Mouse (Mus musculus) G1E (cell line): ENCODE measurements around the gene Stat4. TPM values are rescaled to one million over a fixed set of nuclear protein-coding genes. Genes with fewer than 3 reads are reported as not detected.
A peak's percentile ranks its signal among the peaks of the same experiment; 100 is the strongest.

ENCODE experiments used
- ATAC-seq: 2 replicates; pipeline ENCODE4 v1.8.0; 2016; ENCODE audit warnings: mild to moderate bottlenecking; ENCODE audit not compliant: insufficient number of reproducible peaks, poor library complexity, low FRiP score, severe bottlenecking; ENCODE audit errors: extremely low read depth
- DNase-seq: peaks from one replicate; pipeline ENCODE4 v3.0.0; 2012; ENCODE audit warnings: low spot score
- H3K27me3 ChIP-seq: 2 replicates; pipeline ENCODE4 v1.6.1; 2012; ENCODE audit warnings: mild to moderate bottlenecking, low read length, inconsistent platforms; ENCODE audit not compliant: insufficient read depth
- H3K36me3 ChIP-seq: replicated peaks from 2 replicates; pipeline ENCODE3; 2012; ENCODE audit warnings: mild to moderate bottlenecking, inconsistent platforms
- H3K4me1 ChIP-seq: 2 replicates; pipeline ENCODE4 v1.6.1; 2012; ENCODE audit warnings: low read depth, low read length, inconsistent platforms, mixed read lengths; ENCODE audit not compliant: insufficient read depth
- H3K4me3 ChIP-seq: 2 replicates; pipeline ENCODE4 v1.5.1; 2012; ENCODE audit warnings: low read depth, mild to moderate bottlenecking, inconsistent platforms, low read length, moderate library complexity, mixed read lengths
- H3K9me3 ChIP-seq: replicated peaks from 2 replicates; pipeline ENCODE4 v1.6.1; 2012; ENCODE audit warnings: inconsistent platforms
- CTCF ChIP-seq: IDR thresholded peaks from 2 replicates; pipeline ENCODE4 v1.5.1; 2012; ENCODE audit warnings: low read depth, low read length, inconsistent platforms, mixed read lengths
- GATA1 ChIP-seq: IDR thresholded peaks from 2 replicates; pipeline ENCODE4 v1.6.1; 2012; ENCODE audit warnings: borderline replicate concordance, low read length, inconsistent platforms, mixed read lengths
- GATA2 ChIP-seq: IDR thresholded peaks from 2 replicates; pipeline ENCODE4 v1.6.1; 2012; ENCODE audit warnings: low read depth, low read length, inconsistent platforms, borderline replicate concordance
- POLR2AphosphoS5 ChIP-seq: IDR thresholded peaks from 2 replicates; pipeline ENCODE4 v1.6.1; 2012; ENCODE audit warnings: low read depth, low read length, inconsistent platforms; ENCODE audit not compliant: insufficient replicate concordance
- TAL1 ChIP-seq: conservative IDR thresholded peaks from 2 replicates; pipeline ENCODE4 v1.6.1; 2012; ENCODE audit warnings: low read depth, low read length, inconsistent platforms, mixed read lengths
- polyA plus RNA-seq: library from polyadenylated mRNA; stranded (reverse); fragments of >175 nt; gene quantifications from 2 replicates; pipeline ENCODE4 v1.2.3, GENCODE M21; 2012
- total RNA-seq, 2 experiments: library from RNA; stranded (forward) in 1 of 2; stranded (reverse) in 1 of 2; fragments of 200-1000 nt in 1 of 2; fragments of >200 nt in 1 of 2; fragmentation: Nextera tagmentation in 1 of 2; gene quantifications; 2 replicates each; pipeline ENCODE4 v1.2.3; 2014 to 2017

Gene Stat4
- total and polyA plus RNA-seq, 3 experiments = 0.11 TPM; not detected in 2

DNA sequence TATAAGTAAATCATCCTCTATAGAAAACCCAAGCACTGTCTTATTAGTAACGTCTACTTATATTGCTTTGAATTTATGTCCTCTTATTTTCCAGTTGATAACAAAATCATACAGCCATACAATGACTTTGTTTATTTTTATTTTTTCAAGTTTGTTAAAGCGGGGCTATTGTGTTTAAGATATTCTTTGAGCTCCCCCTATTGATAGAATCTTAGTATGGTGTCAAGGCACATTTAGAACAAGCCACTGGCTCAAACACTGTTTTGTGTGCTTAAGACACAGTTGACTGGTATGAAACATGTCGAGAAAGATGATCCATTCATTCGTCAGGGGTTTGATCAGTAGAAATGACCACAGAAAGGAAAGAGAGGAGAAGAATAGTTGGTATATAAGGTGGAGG, 99.3 kb downstream of the Stat4 start:
- Histone ChIP-seq H3K9me3 (no peaks in the 10 kb centered on the region), H3K4me1 (no peaks in the 10 kb centered on the region), H3K36me3 (no peaks in the 10 kb centered on the region), H3K4me3 (no peak overlapping the region), H3K27me3 (no peaks in the 10 kb centered on the region)
- ATAC-seq (no peak), DNase-seq (no peak)
- no peak for TF ChIP-seq GATA2
- TF ChIP-seq TAL1 = no peak
- no peak for TF ChIP-seq GATA1
- TF ChIP-seq POLR2AphosphoS5 = no peak
- no peak for TF ChIP-seq CTCF

DNA sequence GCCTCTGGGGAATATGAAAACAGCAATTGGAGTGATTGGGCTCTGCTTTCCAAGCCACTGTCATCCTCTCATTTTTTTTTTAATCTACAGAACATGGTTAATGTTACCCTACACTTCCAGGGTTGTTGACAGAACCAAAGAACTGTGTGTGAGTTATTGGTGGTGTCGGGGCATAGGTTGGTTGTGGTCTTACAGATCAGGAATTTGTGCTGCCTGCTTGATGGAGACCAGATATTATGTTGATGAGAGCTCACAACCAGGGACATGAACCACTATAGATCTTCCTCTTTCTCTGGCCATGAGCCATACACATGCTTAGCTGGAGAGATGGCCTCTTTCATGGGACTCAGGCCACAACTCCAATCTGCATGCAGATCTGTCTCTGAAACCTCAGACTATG, 100.2 kb downstream of the Stat4 start:
- ATAC-seq (no peak), DNase-seq (no peak)
- H3K4me1 ChIP-seq = no peaks in the 10 kb centered on the region
- H3K4me3 ChIP-seq = no peak overlapping the region
- no peak for TF ChIP-seq CTCF
- TF ChIP-seq GATA1 = no peak
- no peak for TF ChIP-seq GATA2
- no peak for TF ChIP-seq TAL1
- TF ChIP-seq POLR2AphosphoS5 = no peak
- H3K9me3 ChIP-seq = no peaks in the 10 kb centered on the region
- no peaks in the 10 kb centered on the region for H3K36me3 ChIP-seq
- no peaks in the 10 kb centered on the region for H3K27me3 ChIP-seq

- TF ChIP-seq GATA1 = no peak
- no peak for TF ChIP-seq POLR2AphosphoS5
- TF ChIP-seq CTCF = no peak
- TF ChIP-seq GATA2 = no peak
- TF ChIP-seq TAL1 = no peak
- Histone ChIP-seq H3K27me3 (0 out of 2 replicates have a peak, but pooled peaks cover 3% of the 10 kb centered on the region), H3K4me3 (no peak overlapping the region), H3K36me3 (no peaks in the 10 kb centered on the region), H3K4me1 (no peaks in the 10 kb centered on the region), H3K9me3 (no peaks in the 10 kb centered on the region)
- ATAC-seq (no peak), DNase-seq (no peak)
Observed at GRCm38 (mm10) chr1:52088634-52089033, 101.7 kb downstream of the Stat4 start.

GRCm38 (mm10) chr1:52098618-52099232, 111.8 kb downstream of the Stat4 start:
- ATAC-seq (peak; percentile 48; the same call in 1 of the 2 replicates), DNase-seq (no peak)
- Histone ChIP-seq H3K4me1 (peaks cover 11% of the 10 kb centered on the region), H3K9me3 (no peaks in the 10 kb centered on the region), H3K27me3 (peaks cover 15% of the 10 kb centered on the region), H3K4me3 (no peak overlapping the region), H3K36me3 (no peaks in the 10 kb centered on the region)
- TF ChIP-seq POLR2AphosphoS5 = no peak
- TF ChIP-seq TAL1 = no peak
- peak; percentile 57 for TF ChIP-seq CTCF
- no peak for TF ChIP-seq GATA2

DNA sequence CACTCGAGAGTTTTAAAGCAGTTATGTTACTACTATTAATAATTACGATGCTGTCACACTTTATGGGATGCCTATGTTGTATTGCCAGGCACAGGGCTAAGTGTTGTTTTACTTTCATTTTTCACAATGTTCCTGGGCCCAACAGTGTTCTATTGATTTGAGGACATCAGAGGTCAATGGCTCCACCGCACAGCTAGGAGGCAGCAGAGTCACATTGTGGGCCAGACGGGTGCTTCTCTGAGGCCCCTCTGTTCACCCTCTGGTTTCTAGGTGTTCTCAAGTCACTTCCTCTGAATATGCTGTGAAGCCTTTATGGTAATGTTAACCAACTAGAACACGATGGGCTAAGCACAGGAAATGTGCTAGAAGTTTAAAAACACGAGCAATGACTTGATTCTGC, 113.5 kb downstream of the Stat4 start:
- ATAC-seq (peak; percentile 60), DNase-seq (peak; percentile 27)
- Histone ChIP-seq H3K36me3 (no peaks in the 10 kb centered on the region), H3K27me3 (peaks cover 18% of the 10 kb centered on the region), H3K4me1 (peaks cover 11% of the 10 kb centered on the region), H3K9me3 (no peaks in the 10 kb centered on the region), H3K4me3 (no peak overlapping the region; the same call in 1 of the 2 replicates)
- TF ChIP-seq GATA2 (no peak), TAL1 (no peak), GATA1 (no peak)

DNA sequence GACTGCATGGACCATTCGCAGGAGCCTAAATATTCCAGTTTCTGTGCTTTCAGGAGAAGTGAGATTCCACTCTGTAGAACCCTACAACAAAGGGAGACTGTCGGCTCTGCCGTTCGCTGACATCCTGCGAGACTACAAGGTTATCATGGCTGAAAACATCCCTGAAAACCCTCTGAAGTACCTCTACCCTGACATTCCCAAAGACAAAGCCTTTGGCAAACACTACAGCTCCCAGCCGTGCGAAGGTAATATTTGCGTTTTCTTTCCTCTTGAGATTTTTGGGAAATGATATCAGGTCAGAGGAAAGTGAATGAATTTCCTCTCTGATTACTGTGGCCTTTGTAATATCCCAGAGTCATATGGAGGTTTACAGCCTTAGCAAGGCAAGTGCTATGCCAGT, 115.8 kb downstream of the Stat4 start:
- ATAC-seq (no peak), DNase-seq (no peak)
- Histone ChIP-seq H3K9me3 (no peaks in the 10 kb centered on the region), H3K4me1 (peaks cover 11% of the 10 kb centered on the region), H3K36me3 (no peaks in the 10 kb centered on the region), H3K4me3 (no peak overlapping the region), H3K27me3 (peaks cover 19% of the 10 kb centered on the region)
- TF ChIP-seq CTCF (no peak), GATA2 (no peak)
